Mouse (Mus musculus) myocyte (in vitro differentiated cells): ENCODE results near the gene Ldhd.

Experiments used
- CEBPB ChIP-seq: IDR thresholded peaks from 2 replicates; pipeline ENCODE4 v1.6.1; 2011; ENCODE audit warnings: mild to moderate bottlenecking, moderate library complexity; ENCODE audit not compliant: poor library complexity, insufficient read depth, severe bottlenecking
- E2F4 ChIP-seq: IDR thresholded peaks from one replicate; pipeline ENCODE4 v1.6.1; 2011; ENCODE audit warnings: mild to moderate bottlenecking, control low read depth, moderate library complexity; ENCODE audit not compliant: insufficient read depth
- MAX ChIP-seq: IDR thresholded peaks from one replicate; pipeline ENCODE4 v1.6.1; 2011; ENCODE audit warnings: low read depth, mild to moderate bottlenecking, control low read depth
- MYOD1 ChIP-seq, 3 experiments: IDR thresholded peaks; one replicate each; pipeline ENCODE4 v1.6.1; 2011; ENCODE audit warnings: control low read depth in 2 of 3, low read depth in 2 of 3, mild to moderate bottlenecking in 2 of 3, moderate library complexity in 1 of 3; ENCODE audit not compliant: insufficient read length in 2 of 3, control insufficient read depth in 1 of 3
- MYOG ChIP-seq, 3 experiments: IDR thresholded peaks; one replicate each; pipeline ENCODE4 v1.6.1; 2011; ENCODE audit warnings: control low read depth in 2 of 3, low read depth in 2 of 3, mild to moderate bottlenecking in 2 of 3; ENCODE audit not compliant: insufficient read length in 2 of 3, control insufficient read depth in 1 of 3, insufficient read depth in 1 of 3
- POLR2A ChIP-seq: IDR thresholded peaks from one replicate; pipeline ENCODE4 v1.6.1; 2011; ENCODE audit warnings: low read depth, mild to moderate bottlenecking, control low read depth, moderate library complexity; ENCODE audit not compliant: insufficient read length
- POLR2AphosphoS2 ChIP-seq: IDR thresholded peaks from one replicate; pipeline ENCODE4 v1.6.1; 2011; ENCODE audit warnings: low read depth, control low read depth; ENCODE audit not compliant: insufficient read length
- REST ChIP-seq: IDR thresholded peaks from one replicate; pipeline ENCODE4 v1.6.1; 2011; ENCODE audit warnings: mild to moderate bottlenecking, control low read depth, moderate library complexity; ENCODE audit not compliant: insufficient read depth, insufficient read length
- SRF ChIP-seq: IDR thresholded peaks from one replicate; pipeline ENCODE4 v1.6.1; 2011; ENCODE audit warnings: low read depth; ENCODE audit not compliant: control insufficient read depth, insufficient read length
- TCF12 ChIP-seq: IDR thresholded peaks from one replicate; pipeline ENCODE4 v1.6.1; 2011; ENCODE audit warnings: mild to moderate bottlenecking, control low read depth; ENCODE audit not compliant: poor library complexity, insufficient read depth, severe bottlenecking
- TCF3 ChIP-seq: IDR thresholded peaks from one replicate; pipeline ENCODE4 v1.6.1; 2011; ENCODE audit warnings: low read depth, control low read depth; ENCODE audit not compliant: insufficient read length
- USF1 ChIP-seq: IDR thresholded peaks from one replicate; pipeline ENCODE4 v1.6.1; 2011; ENCODE audit warnings: low read depth, mild to moderate bottlenecking, control low read depth, moderate library complexity

DNA sequence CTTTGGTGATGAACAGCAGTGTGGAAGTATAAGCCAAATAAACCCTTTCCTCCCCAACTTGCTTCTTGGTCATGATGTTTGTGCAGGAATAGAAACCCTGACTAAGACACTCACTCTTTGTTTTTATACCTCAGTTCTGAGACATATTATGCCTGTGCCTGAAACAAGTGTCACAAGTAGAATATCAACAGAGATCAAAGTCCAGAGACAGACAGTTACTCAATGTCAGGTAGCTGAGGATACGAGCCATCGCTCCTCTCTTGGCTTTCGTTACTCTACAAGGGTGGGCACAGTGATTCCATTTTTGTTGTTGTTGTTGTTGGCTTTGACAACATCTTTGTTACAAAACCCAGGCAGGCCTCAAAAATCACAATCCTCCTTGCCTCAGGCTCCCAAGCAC, 2.8 kb upstream of the Ldhd start:
- TF ChIP-seq TCF12 (no peak), POLR2A (no peak), MAX (no peak), POLR2AphosphoS2 (no peak), E2F4 (no peak), REST (no peak), SRF (no peak), USF1 (no peak), MYOD1 (IDR thresholded peaks at IDR 0.05; ENCODE audit: control insufficient read depth in 1 of 3, insufficient read length in 2 of 3, low read depth in 2 of 3) (no peak), TCF3 (no peak), MYOG (IDR thresholded peaks at IDR 0.05; ENCODE audit: control insufficient read depth in 1 of 3, insufficient read depth in 1 of 3, insufficient read length in 2 of 3, low read depth in 2 of 3) (no peak), CEBPB (no peak)
